Mouse (Mus musculus) layer of hippocampus, adult 18-20 months (tissue): ENCODE data around the gene Ackr4. TPM values are rescaled to one million over a fixed set of nuclear protein-coding genes. Genes with fewer than 3 reads are reported as not detected.

ENCODE experiments used
- DNase-seq, 2 experiments: peaks; one replicate each; pipeline ENCODE4 v3.0.0; 2022; ENCODE audit warnings: low spot score in 2 of 2
- total RNA-seq, 2 experiments: library from RNA; stranded (reverse); gene quantifications; 2 replicates each; pipeline ENCODE4 v1.2.3; 2021

Ackr4 gene
- total RNA-seq, 2 experiments from 2014 or later: 0.17 to 0.20 TPM

- no peak for DNase-seq
Measured at GRCm38 (mm10) chr9:104051028-104051427, 75.7 kb downstream of the Ackr4 start.

GRCm38 (mm10) chr9:104043676-104044075 is 83.1 kb downstream of the Ackr4 start:
- no peak for DNase-seq

GRCm38 (mm10) chr9:104040362-104040761 is 86.4 kb downstream of the Ackr4 start, which contains the start of gene Gm28305:
Gm28305 (plus strand) TSS chr9:104040662.
- no peak for DNase-seq

- no peak for DNase-seq
Measured at GRCm38 (mm10) chr9:104039742-104040141, 87.0 kb downstream of the Ackr4 start.

GRCm38 (mm10) chr9:104039031-104039695 is 87.6 kb downstream of the Ackr4 start:
- no peak for DNase-seq

GRCm38 (mm10) chr9:104038266-104038665 is 88.5 kb downstream of the Ackr4 start:
- no peak for DNase-seq

GRCm38 (mm10) chr9:104035261-104036015 is 91.3 kb downstream of the Ackr4 start:
- peak; percentile 54 to 82 for DNase-seq

- DNase-seq: no peak
Measured at GRCm38 (mm10) chr9:104034718-104035117, 92.0 kb downstream of the Ackr4 start.

- DNase-seq: no peak
Measured at GRCm38 (mm10) chr9:104034231-104034630, 92.5 kb downstream of the Ackr4 start.

Other genes starting within 250 kb of the Ackr4 start
- 1 to 10 TPM; 7.6 to 9.1 TPM for gene Nphp3, start 124.4 kb downstream of the Ackr4 start, total RNA-seq
- not detected for gene Gm28305, start 86.3 kb downstream of the Ackr4 start, total RNA-seq
- gene Uba5, start 63.8 kb downstream of the Ackr4 start, total RNA-seq: 10 to 100 TPM; 39.8 to 40.0 TPM
- 10 to 100 TPM; 21.3 to 23.7 TPM for gene Acad11, start 63.6 kb downstream of the Ackr4 start, total RNA-seq
- 10 to 100 TPM; 57.6 to 61.1 TPM for gene Dnajc13, start 136.0 kb upstream of the Ackr4 start, total RNA-seq
- gene Acpp, start 210.8 kb upstream of the Ackr4 start, total RNA-seq: under 1 TPM in 1 of 2 experiments, not detected in 1; 0.27 TPM